Mouse (Mus musculus) kidney, postnatal 0 days (tissue): ENCODE data around the gene Zfp57. TPM values are rescaled to one million over a fixed set of nuclear protein-coding genes. Genes with fewer than 3 reads are reported as not detected.

Experiments
- ATAC-seq: fragments of 200-750 bp; cut with Nextera tagmentation; replicated peaks from 2 replicates; pipeline ENCODE4 v1.8.0; 2017; ENCODE audit warnings: low read depth, moderate number of reproducible peaks, moderate TSS enrichment, moderate library complexity; ENCODE audit not compliant: low FRiP score
- DNase-seq: peaks from one replicate; pipeline ENCODE4 v3.0.0-alpha.2; 2016; ENCODE audit warnings: low spot score
- H3K27ac ChIP-seq: fragments of 300-500 bp; sonication (generic); 2 replicates; pipeline ENCODE4 v1.5.1; 2014; ENCODE audit warnings: mild to moderate bottlenecking
- H3K27me3 ChIP-seq: fragments of 300-500 bp; sonication (generic); 2 replicates; pipeline ENCODE4 v1.6.1; 2014; ENCODE audit warnings: low read length, mixed read lengths; ENCODE audit not compliant: insufficient read depth
- H3K36me3 ChIP-seq: fragments of 300-500 bp; sonication (generic); 2 replicates; pipeline ENCODE4 v1.6.1; 2014; ENCODE audit warnings: low read length, mixed read lengths; ENCODE audit not compliant: insufficient read depth
- H3K4me1 ChIP-seq: fragments of 300-500 bp; sonication (generic); replicated peaks from 2 replicates; pipeline ENCODE4 v1.6.1; 2014; ENCODE audit warnings: antibody characterized with exemption, low read length, mixed read lengths; ENCODE audit not compliant: insufficient read depth
- H3K4me2 ChIP-seq: fragments of 300-500 bp; sonication (generic); 2 replicates; pipeline ENCODE4 v1.6.1; 2014; ENCODE audit warnings: mild to moderate bottlenecking, low read length, moderate library complexity, mixed read lengths
- H3K4me3 ChIP-seq: fragments of 300-500 bp; sonication (generic); replicated peaks from 2 replicates; pipeline ENCODE4 v1.5.1; 2014; ENCODE audit warnings: low read depth, low read length
- H3K9ac ChIP-seq: fragments of 300-500 bp; sonication (generic); 2 replicates; pipeline ENCODE4 v1.6.1; 2014; ENCODE audit warnings: low read depth, low read length
- H3K9me3 ChIP-seq: fragments of 300-500 bp; sonication (generic); replicated peaks from 2 replicates; pipeline ENCODE4 v1.6.1; 2016; ENCODE audit warnings: low read length, inconsistent platforms, mixed read lengths
- CTCF ChIP-seq: IDR thresholded peaks from 2 replicates; pipeline ENCODE4 v1.5.1; 2016; ENCODE audit warnings: antibody characterized with exemption, low read depth, mild to moderate bottlenecking, moderate library complexity
- WGBS: fragments of 180-500 bp; shearing (Covaris S2); extraction: QIAGEN DNeasy Blood & Tissue Kit; methylation state at CpG from one replicate; pipeline ENCODE4 v1.1.7; 2014; 5-methylcytosine and 5-hydroxymethylcytosine counted together
- polyA plus RNA-seq: library from polyadenylated mRNA; unstranded; fragments of >200 nt; fragmentation: Nextera tagmentation; extraction: Ambion mirVana; gene quantifications from 2 replicates; pipeline ENCODE4 v1.2.1, GENCODE M21; 2015

Zfp57 gene
- polyA plus RNA-seq, 1 experiment from 2014 or later = 28.2 TPM

GRCm38 (mm10) chr17:37056957-37057356 lies 56.0 kb downstream of the Zfp57 start:
- H3K36me3 ChIP-seq = peaks cover 46% of the 10 kb centered on the region
- H3K4me1 ChIP-seq = no peaks in the 10 kb centered on the region
- 85% methylated on average over 6 of the region's 6 CpGs for WGBS
- no peak for TF ChIP-seq CTCF
- H3K4me3 ChIP-seq = no peak overlapping the region
- H3K4me2 ChIP-seq = no peak overlapping the region
- DNase-seq = no peak
- H3K27me3 ChIP-seq = no peaks in the 10 kb centered on the region
- no peak overlapping the region for H3K27ac ChIP-seq
- no peak for ATAC-seq
- H3K9ac ChIP-seq = no peak overlapping the region
- H3K9me3 ChIP-seq = no peaks in the 10 kb centered on the region

Other genes with a start within 250 kb of the Zfp57 start
- not detected in 2 replicates for gene H2-M10.5, start 228.3 kb upstream of the Zfp57 start, polyA plus RNA-seq
- not detected in 2 replicates for gene H2-M10.6, start 189.0 kb upstream of the Zfp57 start, polyA plus RNA-seq
- gene Trim26, start 164.0 kb upstream of the Zfp57 start, polyA plus RNA-seq = 33.2 and 33.6 TPM in 2 replicates
- gene Trim15, start 134.0 kb upstream of the Zfp57 start, polyA plus RNA-seq = 0.08 TPM in 1 of 2 replicates, not detected in the other
- 0.34 and 0.43 TPM in 2 replicates for gene Trim10, start 131.6 kb upstream of the Zfp57 start, polyA plus RNA-seq
- gene Trim40, start 111.0 kb upstream of the Zfp57 start, polyA plus RNA-seq = not detected in 2 replicates
- gene Trim31, start 103.0 kb upstream of the Zfp57 start, polyA plus RNA-seq = not detected in 2 replicates
- gene Rnf39, start 58.2 kb upstream of the Zfp57 start, polyA plus RNA-seq = 0.34 and 0.46 TPM in 2 replicates
- gene Ppp1r11, start 49.4 kb upstream of the Zfp57 start, polyA plus RNA-seq = 105 and 110 TPM in 2 replicates
- 83.6 and 87.6 TPM in 2 replicates for gene Znrd1, start 42.6 kb upstream of the Zfp57 start, polyA plus RNA-seq
- gene Znrd1as, start 42.6 kb upstream of the Zfp57 start, polyA plus RNA-seq = 6.0 and 7.2 TPM in 2 replicates
- gene 2410137M14Rik, start 19.9 kb upstream of the Zfp57 start, polyA plus RNA-seq = not detected in 2 replicates
- 0.05 and 0.08 TPM in 2 replicates for gene H2-M5, start 11.6 kb upstream of the Zfp57 start, polyA plus RNA-seq
- gene Mog, start 22.2 kb downstream of the Zfp57 start, polyA plus RNA-seq = not detected in 2 replicates
- 5.2 and 6.1 TPM in 2 replicates for gene Gabbr1, start 44.8 kb downstream of the Zfp57 start, polyA plus RNA-seq
- gene Olfr90, start 87.3 kb downstream of the Zfp57 start, polyA plus RNA-seq = not detected in 2 replicates
- not detected in 2 replicates for gene Olfr91, start 97.1 kb downstream of the Zfp57 start, polyA plus RNA-seq
- gene Olfr92, start 118.9 kb downstream of the Zfp57 start, polyA plus RNA-seq = not detected in 2 replicates
- gene Olfr93, start 160.3 kb downstream of the Zfp57 start, polyA plus RNA-seq = not detected in 2 replicates
- gene Ubd, start 192.7 kb downstream of the Zfp57 start, polyA plus RNA-seq = not detected in 2 replicates
- gene Olfr94, start 199.8 kb downstream of the Zfp57 start, polyA plus RNA-seq = not detected in 2 replicates
- not detected in 2 replicates for gene Olfr95, start 212.0 kb downstream of the Zfp57 start, polyA plus RNA-seq
- not detected in 2 replicates for gene Olfr96, start 219.0 kb downstream of the Zfp57 start, polyA plus RNA-seq
- not detected in 2 replicates for gene Olfr97, start 236.2 kb downstream of the Zfp57 start, polyA plus RNA-seq